Mouse (Mus musculus): ENCODE data around the gene Tmcc1.

GRCm38 (mm10) chr6:116178376-116178775 lies 14.9 kb downstream of the Tmcc1 start:
- TF ChIP-seq POLR2A (IDR thresholded peaks at IDR 0.05; ENCODE audit: control insufficient read depth, extremely low read depth, insufficient read depth, low read length, poor library complexity) = no peak
- no peak for TF ChIP-seq CTCF (IDR thresholded peaks at IDR 0.05; ENCODE audit: borderline replicate concordance, control insufficient read depth, extremely low read depth, insufficient read depth, low read length, poor library complexity)

Measured in thymus, adult 2 months (tissue).